Mouse (Mus musculus) midbrain, embryonic 10.5 days (tissue): ENCODE data around the gene C130032M10Rik. TPM values are rescaled to one million over a fixed set of nuclear protein-coding genes. Genes with fewer than 3 reads are reported as not detected.

ENCODE experiments used
- DNase-seq: peaks from one replicate; pipeline ENCODE4 v3.0.0-alpha.2; 2017; ENCODE audit warnings: low spot score
- H3K27ac ChIP-seq: fragments of 300-500 bp; sonication (generic); replicated peaks from 2 replicates; pipeline ENCODE4 v1.5.1; 2016; ENCODE audit warnings: mild to moderate bottlenecking
- H3K27me3 ChIP-seq: fragments of 300-500 bp; sonication (generic); 2 replicates; pipeline ENCODE4 v1.6.1; 2016; ENCODE audit warnings: low read depth, mild to moderate bottlenecking; ENCODE audit not compliant: poor library complexity, severe bottlenecking
- H3K36me3 ChIP-seq: fragments of 300-500 bp; sonication (generic); 2 replicates; pipeline ENCODE4 v1.6.1; 2016; ENCODE audit warnings: mild to moderate bottlenecking, moderate library complexity
- H3K4me1 ChIP-seq: fragments of 300-500 bp; sonication (generic); 2 replicates; pipeline ENCODE4 v1.6.1; 2016
- H3K4me3 ChIP-seq: fragments of 300-500 bp; sonication (generic); 2 replicates; pipeline ENCODE4 v1.5.1; 2016; ENCODE audit warnings: mild to moderate bottlenecking, moderate library complexity
- H3K9me3 ChIP-seq: fragments of 300-500 bp; sonication (generic); replicated peaks from 2 replicates; pipeline ENCODE4 v1.6.1; 2016; ENCODE audit warnings: mild to moderate bottlenecking
- WGBS: fragments of 180-500 bp; shearing (Covaris S2); methylation state at CpG from one replicate; pipeline ENCODE4 v1.1.7; 2016; 5-methylcytosine and 5-hydroxymethylcytosine counted together
- polyA plus RNA-seq: library from polyadenylated mRNA; unstranded; fragments of >200 nt; fragmentation: Nextera tagmentation; extraction: Ambion mirVana; gene quantifications from 2 replicates; pipeline ENCODE4 v1.2.1, GENCODE M21; 2016

Gene C130032M10Rik
- polyA plus RNA-seq, 1 experiment from 2014 or later = 0.98 TPM

DNA sequence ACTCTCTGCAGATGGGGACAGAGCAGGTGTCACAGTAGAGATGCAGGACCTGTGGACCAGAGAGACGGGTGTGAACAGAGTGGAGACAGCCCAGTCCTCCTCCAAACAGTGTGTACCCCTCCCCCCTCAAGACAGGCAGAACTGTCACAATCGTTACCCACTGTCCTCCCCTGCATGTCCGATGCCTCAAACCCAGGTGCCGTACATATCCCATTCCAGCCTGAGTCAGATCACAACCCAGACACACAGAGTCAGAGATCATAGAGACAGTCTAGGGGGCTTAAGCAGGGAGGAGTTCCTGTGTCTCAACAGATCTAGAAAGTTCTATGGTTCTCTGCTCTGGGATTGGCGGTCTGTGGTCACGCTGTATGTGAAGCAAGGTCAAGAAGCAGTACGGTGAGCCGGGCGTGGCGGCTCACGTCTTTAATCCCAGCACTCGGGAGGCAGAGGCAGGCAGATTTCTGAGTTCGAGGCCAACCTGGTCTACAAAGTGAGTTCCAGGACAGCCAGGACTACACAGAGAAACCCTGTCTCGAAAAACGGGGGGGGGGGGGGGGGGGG is 9.7 kb downstream of the C130032M10Rik start:
- H3K4me3 ChIP-seq = no peak overlapping the region
- H3K27ac ChIP-seq = peak overlapping the region; percentile 88; the same call in 1 of the 2 replicates
- no peaks in the 10 kb centered on the region for H3K27me3 ChIP-seq
- no peak for DNase-seq
- H3K9me3 ChIP-seq = no peaks in the 10 kb centered on the region
- peaks cover 61% of the 10 kb centered on the region for H3K4me1 ChIP-seq
- peaks cover 37% of the 10 kb centered on the region for H3K36me3 ChIP-seq
- WGBS = 83% methylated on average over 15 of the region's 15 CpGs

DNA sequence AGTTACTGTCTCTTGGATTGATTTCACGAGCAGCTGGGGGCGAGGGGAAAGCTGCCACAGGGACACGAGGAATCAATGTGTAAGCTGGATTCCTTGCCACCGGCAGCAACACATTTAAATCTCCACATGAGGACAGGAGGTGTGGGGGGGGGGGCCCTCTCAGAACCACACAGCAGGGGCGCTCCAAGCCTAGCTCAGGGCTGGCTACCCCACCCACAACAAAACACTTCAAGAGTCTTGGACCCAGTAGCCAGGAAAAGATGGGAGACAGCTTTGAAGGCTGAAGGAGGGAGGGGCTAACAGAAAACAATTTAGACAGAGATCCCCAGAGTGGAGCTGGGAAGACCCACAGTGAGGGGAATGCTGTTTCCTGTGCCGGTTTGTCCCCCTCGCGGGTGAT is 10.4 kb downstream of the C130032M10Rik start:
- H3K27me3 ChIP-seq = no peaks in the 10 kb centered on the region
- peaks cover 68% of the 10 kb centered on the region for H3K4me1 ChIP-seq
- no peaks in the 10 kb centered on the region for H3K9me3 ChIP-seq
- WGBS = 3% methylated on average over 8 of the region's 8 CpGs
- no peak for DNase-seq
- peak overlapping the region; percentile 41 for H3K4me3 ChIP-seq
- H3K27ac ChIP-seq = peak overlapping the region; percentile 88
- peaks cover 37% of the 10 kb centered on the region for H3K36me3 ChIP-seq

DNA sequence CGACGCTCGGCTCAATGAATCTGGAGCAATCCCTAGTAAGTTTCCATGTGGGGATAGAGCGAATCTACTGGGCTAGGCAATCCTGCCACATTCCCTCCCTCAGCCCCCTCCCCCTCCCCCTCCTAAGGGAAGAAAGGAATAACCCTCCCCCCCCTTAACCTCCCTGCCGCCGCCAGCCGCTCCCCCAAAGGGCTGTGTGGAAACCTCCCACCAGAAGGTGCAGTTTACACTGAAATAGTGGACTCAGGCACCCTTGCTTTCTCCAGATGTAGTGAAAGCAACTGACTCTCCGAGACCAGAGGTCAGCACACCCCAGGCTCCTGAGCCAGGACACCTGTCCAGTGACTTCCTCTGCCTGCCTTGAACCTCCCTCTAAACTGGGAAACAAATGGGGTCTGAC is 11.1 kb downstream of the C130032M10Rik start:
- Histone ChIP-seq H3K36me3 (peaks cover 35% of the 10 kb centered on the region), H3K4me1 (peaks cover 75% of the 10 kb centered on the region), H3K27me3 (no peaks in the 10 kb centered on the region), H3K4me3 (peak overlapping the region; percentile 41), H3K27ac (peak overlapping the region; percentile 88), H3K9me3 (no peaks in the 10 kb centered on the region)
- WGBS = 3% methylated on average over 8 of the region's 8 CpGs
- no peak for DNase-seq

DNA sequence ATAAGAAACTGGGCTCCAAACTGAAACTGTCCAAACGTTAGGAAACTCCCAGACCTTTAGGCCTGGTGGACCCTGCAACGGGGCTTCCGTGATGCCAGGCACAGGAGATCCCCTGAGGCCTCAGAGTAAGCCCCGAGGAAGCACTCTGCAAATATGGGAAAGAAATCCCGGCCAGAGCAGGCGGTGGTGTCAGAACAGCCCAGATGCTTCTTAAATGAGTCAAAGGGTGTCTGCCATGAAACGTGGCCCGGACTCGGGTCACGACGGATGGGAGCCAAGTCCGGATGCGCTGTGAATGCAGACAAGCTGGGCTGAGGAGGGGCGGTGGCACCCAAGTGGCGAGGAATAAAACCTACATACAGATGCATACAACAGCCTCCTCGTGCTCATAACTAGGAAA is 11.6 kb downstream of the C130032M10Rik start:
- Histone ChIP-seq H3K4me1 (peaks cover 80% of the 10 kb centered on the region), H3K27ac (peak overlapping the region; percentile 88), H3K36me3 (peaks cover 31% of the 10 kb centered on the region), H3K4me3 (peak overlapping the region; percentile 41), H3K27me3 (no peaks in the 10 kb centered on the region), H3K9me3 (no peaks in the 10 kb centered on the region)
- peak; percentile 85 for DNase-seq
- WGBS = under 1% methylated on average over 16 of the region's 16 CpGs

DNA sequence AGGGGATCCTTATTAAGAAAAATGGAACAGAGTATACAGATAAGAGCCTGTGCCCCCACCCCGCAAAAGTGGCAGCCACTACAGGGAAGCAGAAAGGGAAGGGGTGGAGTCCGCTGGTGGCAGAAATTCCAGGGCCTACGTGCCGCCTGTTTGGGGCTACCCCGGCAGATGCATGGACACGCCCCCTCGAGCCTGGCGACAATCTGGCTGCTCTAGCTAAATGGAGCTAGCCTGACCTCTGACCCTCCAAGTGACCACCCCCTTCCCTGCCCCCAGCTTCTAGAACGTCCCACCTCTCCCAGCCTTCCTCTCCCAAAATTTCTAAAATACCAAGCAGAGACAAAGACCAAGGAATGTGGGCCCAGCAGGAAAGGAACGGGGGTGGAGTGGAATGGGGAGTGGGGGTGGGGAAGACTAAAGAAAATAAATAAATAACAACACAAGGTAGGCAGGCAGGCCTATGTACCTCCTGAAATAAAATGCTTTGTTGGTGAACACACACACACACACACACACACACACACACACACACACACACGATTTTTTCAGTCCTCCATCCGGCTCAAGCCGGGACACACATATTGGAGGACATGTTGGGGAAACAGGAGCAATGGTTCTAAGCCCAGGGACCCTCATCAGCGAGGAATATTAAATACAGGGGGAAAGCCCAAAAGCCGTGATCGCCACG is 12.6 kb downstream of the C130032M10Rik start:
- no peaks in the 10 kb centered on the region for H3K9me3 ChIP-seq
- peak overlapping the region; percentile 41 for H3K4me3 ChIP-seq
- no peaks in the 10 kb centered on the region for H3K27me3 ChIP-seq
- peak overlapping the region; percentile 88 for H3K27ac ChIP-seq
- peaks cover 89% of the 10 kb centered on the region for H3K4me1 ChIP-seq
- H3K36me3 ChIP-seq = peaks cover 21% of the 10 kb centered on the region
- 2% methylated on average over 17 of the region's 17 CpGs for WGBS
- peak; percentile 91 for DNase-seq

DNA sequence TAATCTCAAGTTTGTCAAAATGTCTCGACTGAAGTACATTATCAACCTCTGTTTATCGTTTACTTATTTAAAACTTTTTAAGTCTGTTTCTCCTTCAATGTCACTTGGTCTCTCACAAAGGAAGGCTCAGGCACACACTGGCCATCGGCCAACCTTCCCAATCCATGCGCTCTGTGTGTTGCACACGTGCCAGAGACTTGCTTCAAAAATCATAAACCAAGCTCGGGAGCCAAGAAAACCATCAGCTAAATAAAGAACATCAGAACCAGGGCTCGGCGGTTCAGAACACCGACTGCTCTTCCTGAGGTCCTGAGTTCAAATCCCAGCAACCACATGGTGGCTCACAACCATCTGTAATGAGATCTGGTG is 13.2 kb downstream of the C130032M10Rik start:
- peaks cover 91% of the 10 kb centered on the region for H3K4me1 ChIP-seq
- H3K4me3 ChIP-seq = no peak overlapping the region
- peak overlapping the region; percentile 88 for H3K27ac ChIP-seq
- H3K9me3 ChIP-seq = no peaks in the 10 kb centered on the region
- DNase-seq = no peak
- peaks cover 16% of the 10 kb centered on the region for H3K36me3 ChIP-seq
- WGBS = 50% methylated on average over 9 of the region's 9 CpGs
- H3K27me3 ChIP-seq = no peaks in the 10 kb centered on the region

DNA sequence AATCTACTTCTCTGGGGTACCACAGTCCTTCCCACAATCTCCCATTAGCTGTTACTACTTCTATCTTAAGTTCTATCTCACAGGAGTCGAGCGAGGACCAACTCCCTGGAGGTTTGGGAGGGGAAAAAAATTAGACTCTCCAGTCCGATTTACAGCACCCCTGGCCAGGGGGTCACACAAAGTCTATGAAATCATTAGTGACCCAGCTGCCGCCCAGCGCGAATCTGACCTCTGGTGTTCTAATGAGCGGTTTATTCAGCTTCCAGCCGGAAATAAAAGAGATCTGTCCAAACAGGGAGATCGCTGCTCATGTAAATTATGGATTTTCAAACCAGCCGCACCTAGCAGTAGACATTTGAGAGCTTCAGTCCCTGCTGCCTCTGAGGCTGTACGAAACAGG is 15.8 kb downstream of the C130032M10Rik start:
- Histone ChIP-seq H3K27me3 (no peaks in the 10 kb centered on the region), H3K4me1 (peaks cover 92% of the 10 kb centered on the region), H3K4me3 (no peak overlapping the region), H3K36me3 (no peaks in the 10 kb centered on the region), H3K27ac (peak overlapping the region; percentile 64), H3K9me3 (no peaks in the 10 kb centered on the region)
- no peak for DNase-seq
- 44% methylated on average over 11 of the region's 11 CpGs for WGBS

DNA sequence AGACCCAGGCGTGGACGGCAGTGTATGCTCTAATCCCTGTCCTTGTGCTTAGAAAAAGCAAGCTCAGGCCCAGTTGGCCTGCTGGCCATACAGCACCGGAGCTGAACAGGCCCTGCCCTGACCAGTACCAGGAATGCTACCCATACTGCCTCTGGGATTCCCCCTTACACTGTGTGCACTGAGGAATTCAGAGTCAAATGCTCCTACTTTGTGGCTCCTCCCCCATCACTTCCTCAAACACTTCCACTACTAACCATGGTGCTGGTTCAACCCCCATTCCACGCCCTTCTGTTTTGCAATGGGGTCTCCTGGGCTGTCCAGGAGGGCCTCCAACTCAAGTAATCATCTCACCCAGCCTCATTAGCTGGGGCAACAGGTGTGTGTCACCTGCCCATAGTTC is 18.4 kb downstream of the C130032M10Rik start:
- peaks cover 92% of the 10 kb centered on the region for H3K4me1 ChIP-seq

DNA sequence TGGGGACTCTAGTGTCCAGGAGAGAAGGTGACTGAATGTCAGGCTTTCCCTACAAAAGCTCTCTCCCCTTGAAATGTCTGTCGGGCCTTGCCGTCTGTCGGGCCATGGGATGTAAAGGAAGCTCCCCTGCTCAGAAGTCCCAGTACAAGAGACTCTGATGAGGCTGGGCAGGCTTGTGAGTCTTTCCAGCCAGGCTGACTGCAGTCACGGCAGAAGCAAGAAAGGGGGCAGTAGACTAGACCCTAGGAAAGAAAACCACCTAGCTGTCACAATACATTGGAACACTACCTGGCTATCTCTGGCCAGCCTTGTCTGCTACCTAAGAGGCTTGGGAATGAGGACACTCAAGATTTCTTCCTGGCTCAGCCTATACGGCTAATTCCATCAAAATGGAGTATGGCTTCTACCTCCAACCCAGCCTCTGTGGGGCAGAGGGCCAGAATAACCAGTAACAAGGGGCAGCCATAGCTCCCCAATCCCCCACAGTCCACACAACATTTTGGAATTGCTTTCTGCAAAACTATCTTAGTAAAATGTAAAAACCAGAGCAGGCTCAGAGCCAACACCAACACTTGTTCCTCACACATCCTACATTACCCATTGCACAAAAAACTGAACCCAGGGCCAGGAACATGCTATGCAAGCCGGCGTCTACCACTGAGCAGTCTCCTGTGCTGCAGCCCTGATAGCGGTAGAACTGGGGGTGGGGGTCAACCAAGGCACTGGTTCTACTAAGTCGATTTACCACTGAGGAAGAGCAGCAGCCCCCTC is 19.4 kb downstream of the C130032M10Rik start:
- Histone ChIP-seq H3K4me1 (peaks cover 91% of the 10 kb centered on the region), H3K9me3 (no peaks in the 10 kb centered on the region), H3K36me3 (no peaks in the 10 kb centered on the region), H3K4me3 (no peak overlapping the region), H3K27ac (peak overlapping the region; percentile 46), H3K27me3 (no peaks in the 10 kb centered on the region)
- 79% methylated on average over 9 of the region's 9 CpGs for WGBS
- DNase-seq = no peak

More for the DNA sequence above, 18.4 kb downstream of the C130032M10Rik start:
- no peak for DNase-seq
- Histone ChIP-seq H3K27ac (0 out of 2 replicates have a peak overlapping the region, but pooled peaks have one; percentile 17), H3K36me3 (no peaks in the 10 kb centered on the region), H3K9me3 (no peaks in the 10 kb centered on the region), H3K4me3 (no peak overlapping the region), H3K27me3 (no peaks in the 10 kb centered on the region)
- 72% methylated on average over 4 of the region's 4 CpGs for WGBS

DNA sequence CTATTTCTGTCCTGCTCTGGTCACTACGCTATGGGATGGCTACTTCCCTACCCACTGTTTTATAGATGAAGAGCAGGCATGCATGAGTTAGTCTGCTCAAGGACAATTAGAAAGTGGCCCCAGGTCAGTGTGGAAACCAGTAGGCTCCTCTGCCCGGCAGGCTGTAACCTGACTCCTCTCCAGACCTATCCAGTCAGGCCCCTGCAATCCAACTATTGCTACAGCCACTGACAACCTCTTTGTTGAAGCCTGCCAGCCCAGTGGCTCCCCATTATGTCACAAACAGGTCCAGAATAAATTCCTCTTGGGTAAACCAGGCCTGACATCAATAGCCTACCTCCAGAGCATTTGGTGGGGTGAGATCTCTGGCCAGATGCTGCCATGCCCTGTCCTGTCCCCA is 21.1 kb downstream of the C130032M10Rik start:
- H3K9me3 ChIP-seq = no peaks in the 10 kb centered on the region
- WGBS = 9% methylated on average over 2 of the region's 2 CpGs
- H3K27me3 ChIP-seq = no peaks in the 10 kb centered on the region
- DNase-seq = peak; percentile 70
- peaks cover 83% of the 10 kb centered on the region for H3K4me1 ChIP-seq
- H3K27ac ChIP-seq = peak overlapping the region; percentile 87
- H3K4me3 ChIP-seq = peak overlapping the region; percentile 35
- H3K36me3 ChIP-seq = peaks cover 6% of the 10 kb centered on the region; the same call in 1 of the 2 replicates

DNA sequence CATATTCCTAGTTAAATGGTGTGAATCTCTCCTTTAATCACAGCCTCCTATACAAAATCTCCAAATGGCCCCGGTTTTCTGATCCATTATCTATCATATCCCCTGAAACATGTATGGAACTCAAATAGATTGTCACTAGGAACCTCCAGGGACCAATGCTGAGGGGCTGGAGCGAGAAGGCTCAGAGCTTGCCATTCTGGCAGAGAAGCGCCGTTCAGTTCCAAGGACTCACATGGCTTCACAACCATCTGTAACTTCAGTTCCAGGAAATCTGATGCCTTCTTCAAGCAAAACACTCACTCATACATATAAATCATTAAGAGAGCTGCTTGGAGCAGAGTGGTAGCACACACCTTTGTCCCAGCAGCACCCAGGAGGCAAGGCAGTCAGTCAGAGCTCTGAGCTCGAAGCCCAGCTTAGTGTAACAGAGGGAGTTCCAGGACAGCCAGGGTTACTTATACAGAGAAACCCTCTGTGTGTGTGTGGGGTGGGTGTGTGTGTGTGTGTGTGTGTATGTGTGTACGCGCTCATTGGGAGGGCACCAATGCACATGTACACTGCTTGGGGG is 23.6 kb downstream of the C130032M10Rik start:
- Histone ChIP-seq H3K4me1 (peaks cover 83% of the 10 kb centered on the region), H3K4me3 (no peak overlapping the region), H3K9me3 (no peaks in the 10 kb centered on the region), H3K27ac (peak overlapping the region; percentile 55), H3K36me3 (peaks cover 6% of the 10 kb centered on the region; the same call in 1 of the 2 replicates), H3K27me3 (no peaks in the 10 kb centered on the region)
- WGBS = 79% methylated on average over 7 of the region's 7 CpGs
- no peak for DNase-seq

DNA sequence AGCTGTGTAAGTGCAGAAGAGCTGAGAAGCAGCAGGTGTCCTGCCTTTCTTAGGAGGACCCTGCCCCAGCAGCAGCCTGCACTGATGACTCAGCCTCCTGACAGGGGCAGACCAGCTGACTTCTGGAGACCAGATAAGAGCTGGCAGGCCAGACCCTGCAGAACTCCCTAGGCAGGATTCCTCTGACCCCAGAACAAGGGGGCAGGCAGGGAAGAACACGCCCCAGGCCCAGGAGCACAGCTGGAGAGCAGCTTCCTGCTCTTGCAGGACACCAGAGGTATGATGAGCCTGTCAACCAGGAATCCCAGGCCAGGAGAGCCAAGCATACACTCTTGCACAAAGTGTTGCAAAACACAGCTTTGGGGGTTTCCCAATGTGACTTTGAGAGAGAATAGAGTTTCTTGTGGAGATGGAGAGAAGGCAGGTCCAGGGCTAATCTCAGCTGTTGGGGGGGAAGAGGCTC is 25.8 kb downstream of the C130032M10Rik start:
- Histone ChIP-seq H3K27ac (peak overlapping the region; percentile 52), H3K4me1 (peaks cover 83% of the 10 kb centered on the region), H3K9me3 (no peaks in the 10 kb centered on the region), H3K27me3 (no peaks in the 10 kb centered on the region), H3K4me3 (no peak overlapping the region), H3K36me3 (peaks cover 6% of the 10 kb centered on the region; the same call in 1 of the 2 replicates)
- DNase-seq = peak; percentile 22
- 23% methylated on average over 1 of the region's 1 CpGs for WGBS
